19 mouse cellular contexts compared by ENCODE assay signal in genomic region chr9:123245146-123245545, GRCm38 (mm10). TPM values are rescaled to one million over a fixed set of nuclear protein-coding genes. Genes with fewer than 3 reads are reported as not detected.
DNase-seq lines count a peak whose midpoint lies in the region; TF ChIP-seq lines count a peak whose summit lies in the region.
"Had no signal": no experiment of that assay in that cellular context is flagged by ENCODE, and none has a peak within 500 bp of the region (broad histone marks: within the 10 kb centered on the region; RNA-seq: fewer than 3 reads in every experiment).

No protein-coding gene starts in this region.

- H3K4me3 ChIP-seq in heart, embryonic 10.5 days = no peak overlapping the region
- H3K4me3 ChIP-seq in heart, adult 2 months = no peak overlapping the region

- WGBS in heart, embryonic 10.5 days = 74% methylated on average over 4 of the region's 4 CpGs
- 86% methylated on average over 4 of the region's 4 CpGs for WGBS in heart, adult 2 months

- no peak overlapping the region for H3K9ac ChIP-seq in heart, adult 2 months (ENCODE audit: low read depth, low read length)

- H3K27ac ChIP-seq in heart, embryonic 10.5 days = no peak overlapping the region
- no peak overlapping the region for H3K27ac ChIP-seq in heart, adult 2 months

- no peaks in the 10 kb centered on the region for H3K4me1 ChIP-seq in heart, embryonic 10.5 days
- H3K4me1 ChIP-seq in heart, adult 2 months (ENCODE audit: control insufficient read depth, insufficient read depth, low read length) = no peaks in the 10 kb centered on the region

- no peaks in the 10 kb centered on the region for H3K79me2 ChIP-seq in heart, adult 2 months (replicated peaks; ENCODE audit: control insufficient read depth, insufficient read depth, low read length)

- TF ChIP-seq CTCF in heart, adult 2 months (IDR thresholded peaks at IDR 0.05) = no peak

- no peaks in the 10 kb centered on the region for H3K36me3 ChIP-seq in heart, embryonic 10.5 days
- H3K36me3 ChIP-seq in heart, adult 2 months (ENCODE audit: control insufficient read depth, insufficient read depth, low read length) = no peaks in the 10 kb centered on the region
- H3K36me3 ChIP-seq: G1E had no signal

- no peaks in the 10 kb centered on the region for H3K9me3 ChIP-seq in heart, embryonic 10.5 days
- H3K9me3 ChIP-seq: G1E had no signal

- TF ChIP-seq POLR2A in heart, adult 2 months (IDR thresholded peaks at IDR 0.05; ENCODE audit: insufficient read depth, low read depth, low read length) = no peak

- no peaks in the 10 kb centered on the region for H3K27me3 ChIP-seq in heart, embryonic 10.5 days (ENCODE audit: insufficient read depth, poor library complexity, severe bottlenecking)
- no peaks in the 10 kb centered on the region for H3K27me3 ChIP-seq in heart, adult 2 months (ENCODE audit: control insufficient read depth, insufficient read depth, low read length)
- H3K27me3 ChIP-seq: CH12.LX, Patski had no signal

- no peak for TF ChIP-seq EP300 in heart, adult 2 months (IDR thresholded peaks at IDR 0.05; ENCODE audit: insufficient read depth, low read depth, low read length)

- peak; percentile 60 for DNase-seq in heart, adult 11 months
- DNase-seq in heart, postnatal 10 days = no peak
- peak; percentile 59 for DNase-seq in heart, embryonic 10.5 days (ENCODE audit: low spot score)
- no peak for DNase-seq in heart, adult 2 months
- DNase-seq: adrenal gland, adult 2 months; adrenal gland, adult 8-10 months; adrenal gland, postnatal 10 days; adrenal gland, postnatal 14 days; adrenal gland, postnatal 25 days; adrenal gland, postnatal 36 days; B cell, adult 2 months; cerebellum, adult 11 months; cerebellum, adult 11-12 months; cerebellum, adult 18-20 months had no signal

- intact Hi-C loops in heart, postnatal 10 days (cut with DNase I) = no loop called here
- intact Hi-C loops in heart, adult 2 months (cut with DNase I) = no loop called here

RNA-seq across cellular contexts. Expression of gene Tmem158, which starts 15.4 kb away (rescaled TPM):
- 10 to 100 TPM; 15.9 to 16.6 TPM for total RNA-seq in heart, postnatal 10 days (2021)
- polyA plus RNA-seq in heart, embryonic 10.5 days (2016; fragmentation: Nextera tagmentation; extraction: Ambion mirVana) = 2.2 and 7.1 TPM in 2 replicates
- total RNA-seq in heart, adult 2 months (2021) = 1 to 10 TPM; 4.5 to 5.5 TPM
- polyA plus RNA-seq in heart, adult 2 months (2012; rRNA removed) = 0.94 and 2.1 TPM in 2 replicates
- total RNA-seq: G1E had no signal
- polyA plus RNA-seq: G1E had no signal

RNA-seq across cellular contexts. Expression of gene Cdcp1, which starts 29.3 kb away (rescaled TPM):
- total RNA-seq in heart, postnatal 10 days (2021) = under 1 TPM; 0.07 to 0.20 TPM
- 0.74 and 3.0 TPM in 2 replicates for polyA plus RNA-seq in heart, embryonic 10.5 days (2016; fragmentation: Nextera tagmentation; extraction: Ambion mirVana)
- under 1 TPM; 0.10 to 0.11 TPM for total RNA-seq in heart, adult 2 months (2021)
- 0.50 and 0.78 TPM in 2 replicates for polyA plus RNA-seq in heart, adult 2 months (2012; rRNA removed)
- total RNA-seq: MEL had no signal
- polyA plus RNA-seq: C2C12, G1E, Patski had no signal

Comparison
In these comparisons a context has a peak if more than half of its experiments do, and no peak if none do; other contexts are left out.
1. DNase-seq: peak in heart, adult 11 months (single experiment) and heart, embryonic 10.5 days (single experiment); none in heart, postnatal 10 days (0 of 2) and heart, adult 2 months (0 of 2).